Mouse (Mus musculus): ENCODE data around the gene Olfr1199. TPM values are rescaled to one million over a fixed set of nuclear protein-coding genes. Genes with fewer than 3 reads are reported as not detected.

Gene Olfr1199
- not detected for polyA plus RNA-seq (2012; fragmentation: generic; extraction: Trizol)

DNA sequence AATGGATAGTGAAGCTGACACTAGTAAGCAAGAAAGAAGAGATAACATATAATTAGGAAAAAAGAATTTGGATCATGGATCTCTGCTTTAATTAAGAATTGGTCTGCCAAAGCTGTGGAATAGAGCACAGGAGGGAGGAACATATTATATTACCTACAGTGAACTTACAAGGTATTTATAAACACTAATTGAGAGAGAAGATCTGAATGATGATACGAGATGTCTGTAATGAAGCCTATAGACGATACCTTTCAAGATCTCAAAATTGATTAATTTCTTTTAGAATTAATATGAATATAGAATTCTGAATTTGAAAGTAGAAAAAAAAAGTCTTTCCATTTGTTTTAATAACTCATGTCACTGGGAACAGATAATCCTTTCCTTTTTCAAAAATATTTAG, at the start of gene Olfr1199:
Gene Olfr1199 (minus strand): TSS at position 101 of the 400 bp plus-strand sequence.
- Histone ChIP-seq H3K36me3 (ENCODE audit: control insufficient read depth, insufficient read depth) (no peaks in the 10 kb centered on the region), H3ac (ENCODE audit: control insufficient read depth, insufficient read length) (no peak within 1 kb of the TSS), H3K79me2 (ENCODE audit: control insufficient read depth, insufficient read depth) (no peaks in the 10 kb centered on the region), H3K4me3 (no peak within 1 kb of the TSS), H3K4me2 (ENCODE audit: low read depth) (no peak within 1 kb of the TSS), H3K27me3 (ENCODE audit: control insufficient read depth, insufficient read depth, insufficient read length) (no peaks in the 10 kb centered on the region)
- TF ChIP-seq CEBPB (IDR thresholded peaks at IDR 0.05; ENCODE audit: insufficient read depth, poor library complexity, severe bottlenecking) = no peak
- TF ChIP-seq E2F4 (IDR thresholded peaks at IDR 0.05; ENCODE audit: insufficient read depth) = no peak
- TF ChIP-seq SRF (IDR thresholded peaks at IDR 0.05; ENCODE audit: control insufficient read depth, insufficient read length, low read depth) = no peak
- no peak for TF ChIP-seq USF1 (IDR thresholded peaks at IDR 0.05; ENCODE audit: low read depth)
- no peak for TF ChIP-seq REST (IDR thresholded peaks at IDR 0.05; ENCODE audit: insufficient read depth, insufficient read length)
- no peak for TF ChIP-seq MYOD1 (IDR thresholded peaks at IDR 0.05; ENCODE audit: control insufficient read depth in 1 of 3, insufficient read length in 2 of 3, low read depth in 2 of 3)
- no peak for TF ChIP-seq POLR2AphosphoS2 (IDR thresholded peaks at IDR 0.05; ENCODE audit: insufficient read length, low read depth)
- TF ChIP-seq MYOG (IDR thresholded peaks at IDR 0.05; ENCODE audit: control insufficient read depth in 1 of 3, insufficient read depth in 1 of 3, insufficient read length in 2 of 3, low read depth in 2 of 3) = no peak
- TF ChIP-seq TCF12 (IDR thresholded peaks at IDR 0.05; ENCODE audit: insufficient read depth, poor library complexity, severe bottlenecking) = no peak
- no peak for TF ChIP-seq POLR2A (IDR thresholded peaks at IDR 0.05; ENCODE audit: insufficient read length, low read depth)
- TF ChIP-seq TCF3 (IDR thresholded peaks at IDR 0.05; ENCODE audit: insufficient read length, low read depth) = no peak
- TF ChIP-seq MAX (IDR thresholded peaks at IDR 0.05; ENCODE audit: low read depth) = no peak

DNA sequence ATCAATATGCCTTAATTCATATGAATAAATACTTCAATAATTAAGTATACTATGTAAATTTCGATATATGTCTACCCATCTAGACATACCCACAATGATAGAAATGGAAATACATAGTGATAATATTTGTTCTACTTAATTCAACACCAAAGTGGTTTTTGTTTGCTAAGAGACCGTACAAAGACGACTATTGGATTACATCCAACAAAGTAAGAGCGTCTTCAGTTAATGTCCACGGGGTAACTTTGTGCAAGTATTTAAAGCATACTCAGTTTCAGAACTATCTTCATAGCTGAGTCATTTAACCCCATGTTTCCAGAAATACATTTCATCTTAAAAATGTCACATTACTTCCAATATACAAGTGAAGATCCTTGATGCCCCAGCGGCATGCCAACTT, 32.5 kb upstream of the Olfr1199 start, which contains the start of gene Olfr1201:
Gene Olfr1201 (plus strand): TSS at position 301 of the 400 bp plus-strand sequence.
- no peak within 1 kb of the TSS for H3K4me2 ChIP-seq (ENCODE audit: low read depth)
- no peaks in the 10 kb centered on the region for H3K27me3 ChIP-seq (ENCODE audit: control insufficient read depth, insufficient read depth, insufficient read length)
- H3K36me3 ChIP-seq (ENCODE audit: control insufficient read depth, insufficient read depth) = no peaks in the 10 kb centered on the region
- no peak for TF ChIP-seq REST (IDR thresholded peaks at IDR 0.05; ENCODE audit: insufficient read depth, insufficient read length)
- TF ChIP-seq POLR2A (IDR thresholded peaks at IDR 0.05; ENCODE audit: insufficient read length, low read depth) = no peak
- TF ChIP-seq MAX (IDR thresholded peaks at IDR 0.05; ENCODE audit: low read depth) = no peak
- no peak within 1 kb of the TSS for H3ac ChIP-seq (ENCODE audit: control insufficient read depth, insufficient read length)
- no peak within 1 kb of the TSS for H3K4me3 ChIP-seq
- H3K79me2 ChIP-seq (ENCODE audit: control insufficient read depth, insufficient read depth) = no peaks in the 10 kb centered on the region

GRCm38 (mm10) chr2:88770388-88770787, 10.1 kb upstream of the Olfr1199 start, which contains the start of gene Olfr1200:
Gene Olfr1200, minus strand, starts transcription at chr2:88770488.
- Histone ChIP-seq H3ac (ENCODE audit: control insufficient read depth, insufficient read length) (no peak within 1 kb of the TSS), H3K4me3 (no peak within 1 kb of the TSS), H3K27me3 (ENCODE audit: control insufficient read depth, insufficient read depth, insufficient read length) (no peaks in the 10 kb centered on the region), H3K79me2 (ENCODE audit: control insufficient read depth, insufficient read depth) (no peaks in the 10 kb centered on the region), H3K4me2 (ENCODE audit: low read depth) (no peak within 1 kb of the TSS), H3K36me3 (ENCODE audit: control insufficient read depth, insufficient read depth) (no peaks in the 10 kb centered on the region)
- no peak for TF ChIP-seq TCF12 (IDR thresholded peaks at IDR 0.05; ENCODE audit: insufficient read depth, poor library complexity, severe bottlenecking)
- TF ChIP-seq MYOD1 (IDR thresholded peaks at IDR 0.05; ENCODE audit: control insufficient read depth in 1 of 3, insufficient read length in 2 of 3, low read depth in 2 of 3) = no peak
- no peak for TF ChIP-seq USF1 (IDR thresholded peaks at IDR 0.05; ENCODE audit: low read depth)
- TF ChIP-seq MYOG (IDR thresholded peaks at IDR 0.05; ENCODE audit: control insufficient read depth in 1 of 3, insufficient read depth in 1 of 3, insufficient read length in 2 of 3, low read depth in 2 of 3) = no peak
- TF ChIP-seq POLR2AphosphoS2 (IDR thresholded peaks at IDR 0.05; ENCODE audit: insufficient read length, low read depth) = no peak
- TF ChIP-seq CEBPB (IDR thresholded peaks at IDR 0.05; ENCODE audit: insufficient read depth, poor library complexity, severe bottlenecking) = no peak

DNA sequence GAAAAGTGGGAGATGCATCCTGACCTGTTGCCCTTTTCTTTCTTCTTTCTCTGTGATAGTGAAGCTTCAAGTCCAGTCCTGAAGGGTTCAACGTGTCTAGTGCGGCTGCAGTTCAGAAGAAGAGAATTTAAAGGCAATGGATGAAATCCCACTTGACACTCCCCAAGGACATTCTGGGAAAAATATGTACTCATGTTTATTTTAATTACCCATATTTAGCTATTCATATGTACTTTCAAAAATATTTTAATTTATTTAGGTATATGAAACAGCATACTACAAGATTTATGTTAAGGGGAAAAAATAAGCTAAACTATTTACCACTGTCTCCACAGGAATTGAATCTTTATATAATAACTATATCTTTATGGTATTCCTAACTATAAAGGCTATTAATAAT, 9.0 kb downstream of the Olfr1199 start, which contains the start of gene Olfr1198:
Gene Olfr1198 (minus strand): TSS at position 101 of the 400 bp plus-strand sequence.
- H3K36me3 ChIP-seq (ENCODE audit: control insufficient read depth, insufficient read depth) = no peaks in the 10 kb centered on the region
- H3K4me2 ChIP-seq (ENCODE audit: low read depth) = no peak within 1 kb of the TSS
- TF ChIP-seq MYOD1 (IDR thresholded peaks at IDR 0.05; ENCODE audit: control insufficient read depth in 1 of 3, insufficient read length in 2 of 3, low read depth in 2 of 3) (no peak), POLR2AphosphoS2 (IDR thresholded peaks at IDR 0.05; ENCODE audit: insufficient read length, low read depth) (no peak), SRF (IDR thresholded peaks at IDR 0.05; ENCODE audit: control insufficient read depth, insufficient read length, low read depth) (no peak), MYOG (IDR thresholded peaks at IDR 0.05; ENCODE audit: control insufficient read depth in 1 of 3, insufficient read depth in 1 of 3, insufficient read length in 2 of 3, low read depth in 2 of 3) (no peak), MAX (IDR thresholded peaks at IDR 0.05; ENCODE audit: low read depth) (no peak), REST (IDR thresholded peaks at IDR 0.05; ENCODE audit: insufficient read depth, insufficient read length) (no peak), E2F4 (IDR thresholded peaks at IDR 0.05; ENCODE audit: insufficient read depth) (no peak)
- H3K79me2 ChIP-seq (ENCODE audit: control insufficient read depth, insufficient read depth) = no peaks in the 10 kb centered on the region
- no peaks in the 10 kb centered on the region for H3K27me3 ChIP-seq (ENCODE audit: control insufficient read depth, insufficient read depth, insufficient read length)
- H3K4me3 ChIP-seq = no peak within 1 kb of the TSS
- H3ac ChIP-seq (ENCODE audit: control insufficient read depth, insufficient read length) = no peak within 1 kb of the TSS

- Histone ChIP-seq H3ac (ENCODE audit: control insufficient read depth, insufficient read length) (no peak overlapping the region), H3K79me2 (ENCODE audit: control insufficient read depth, insufficient read depth) (no peaks in the 10 kb centered on the region), H3K36me3 (ENCODE audit: control insufficient read depth, insufficient read depth) (no peaks in the 10 kb centered on the region), H3K27me3 (ENCODE audit: control insufficient read depth, insufficient read depth, insufficient read length) (no peaks in the 10 kb centered on the region), H3K4me2 (ENCODE audit: low read depth) (no peak overlapping the region), H3K4me3 (no peak overlapping the region)
- TF ChIP-seq USF1 (IDR thresholded peaks at IDR 0.05; ENCODE audit: low read depth) (no peak), MAX (IDR thresholded peaks at IDR 0.05; ENCODE audit: low read depth) (no peak), MYOD1 (IDR thresholded peaks at IDR 0.05; ENCODE audit: control insufficient read depth in 1 of 3, insufficient read length in 2 of 3, low read depth in 2 of 3) (no peak), E2F4 (IDR thresholded peaks at IDR 0.05; ENCODE audit: insufficient read depth) (no peak), POLR2AphosphoS2 (IDR thresholded peaks at IDR 0.05; ENCODE audit: insufficient read length, low read depth) (no peak), TCF12 (IDR thresholded peaks at IDR 0.05; ENCODE audit: insufficient read depth, poor library complexity, severe bottlenecking) (no peak), SRF (IDR thresholded peaks at IDR 0.05; ENCODE audit: control insufficient read depth, insufficient read length, low read depth) (no peak), REST (IDR thresholded peaks at IDR 0.05; ENCODE audit: insufficient read depth, insufficient read length) (no peak), MYOG (IDR thresholded peaks at IDR 0.05; ENCODE audit: control insufficient read depth in 1 of 3, insufficient read depth in 1 of 3, insufficient read length in 2 of 3, low read depth in 2 of 3) (no peak), CEBPB (IDR thresholded peaks at IDR 0.05; ENCODE audit: insufficient read depth, poor library complexity, severe bottlenecking) (no peak), POLR2A (IDR thresholded peaks at IDR 0.05; ENCODE audit: insufficient read length, low read depth) (no peak), TCF3 (IDR thresholded peaks at IDR 0.05; ENCODE audit: insufficient read length, low read depth) (no peak)
Measured at GRCm38 (mm10) chr2:88743379-88743778, 16.9 kb downstream of the Olfr1199 start.
